Mouse (Mus musculus): ENCODE data around the gene Foxn1. TPM values are rescaled to one million over a fixed set of nuclear protein-coding genes. Genes with fewer than 3 reads are reported as not detected.

Foxn1 gene
- total and polyA plus RNA-seq, 2 experiments: not detected

DNA sequence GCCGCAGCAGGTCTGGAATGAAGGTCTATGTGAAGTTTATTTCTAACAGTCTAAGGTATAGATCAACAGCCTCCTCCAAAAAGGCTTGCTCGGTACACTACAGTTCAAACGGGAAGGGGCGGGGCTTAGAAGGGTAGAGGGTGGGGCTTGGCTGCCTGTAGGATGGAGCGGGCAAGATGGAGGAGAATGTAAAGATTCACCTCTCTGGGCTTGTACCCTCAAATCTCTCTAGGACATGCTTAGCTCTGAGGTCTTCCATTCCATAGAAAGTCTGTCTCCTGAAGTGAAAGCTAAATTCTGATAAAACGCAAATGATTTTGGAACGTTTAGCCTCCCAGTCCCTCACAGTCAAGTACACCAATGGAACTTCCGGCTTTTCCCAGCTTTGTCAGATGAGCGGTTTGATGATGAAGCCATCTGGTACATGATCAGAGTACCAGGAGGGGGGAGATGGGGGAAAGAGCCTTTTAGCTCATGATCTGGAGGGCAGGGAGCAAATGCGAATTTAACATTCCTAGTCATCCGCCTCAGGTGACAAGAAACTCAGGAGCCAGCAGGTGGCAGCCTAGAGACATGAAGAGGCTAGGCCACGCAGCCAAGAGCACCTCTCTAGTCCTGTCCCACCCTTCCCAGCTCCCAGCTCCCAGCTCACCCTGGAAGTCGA lies 26.1 kb downstream of the Foxn1 start:
- H3K79me2 ChIP-seq (ENCODE audit: control insufficient read depth, insufficient read depth, low read length): no peaks in the 10 kb centered on the region
- 13% methylated on average over 13 of the region's 13 CpGs for WGBS
- H3K27ac ChIP-seq (replicated peaks; ENCODE audit: insufficient read depth, low read depth, low read length): no peak overlapping the region
- peak; percentile 56 for DNase-seq (ENCODE audit: extremely low read depth, low read depth, low spot score)
- H3K36me3 ChIP-seq (ENCODE audit: control insufficient read depth, insufficient read depth, low read length): no peaks in the 10 kb centered on the region
- H3K4me1 ChIP-seq (ENCODE audit: control insufficient read depth, insufficient read depth, low read length): no peaks in the 10 kb centered on the region
- no peak overlapping the region for H3K9ac ChIP-seq (ENCODE audit: low read depth, low read length)
- peak overlapping the region; percentile 4; the same call in 1 of the 2 replicates for H3K4me3 ChIP-seq (ENCODE audit: insufficient read depth, low read depth, low read length)
- H3K27me3 ChIP-seq (ENCODE audit: control insufficient read depth, insufficient read depth, low read length): no peaks in the 10 kb centered on the region
- peak; percentile 86 for TF ChIP-seq CTCF (IDR thresholded peaks at IDR 0.05; ENCODE audit: low read depth, low read length)
- no peak for TF ChIP-seq POLR2A (IDR thresholded peaks at IDR 0.05; ENCODE audit: extremely low read depth, insufficient read depth, low read length)

DNA sequence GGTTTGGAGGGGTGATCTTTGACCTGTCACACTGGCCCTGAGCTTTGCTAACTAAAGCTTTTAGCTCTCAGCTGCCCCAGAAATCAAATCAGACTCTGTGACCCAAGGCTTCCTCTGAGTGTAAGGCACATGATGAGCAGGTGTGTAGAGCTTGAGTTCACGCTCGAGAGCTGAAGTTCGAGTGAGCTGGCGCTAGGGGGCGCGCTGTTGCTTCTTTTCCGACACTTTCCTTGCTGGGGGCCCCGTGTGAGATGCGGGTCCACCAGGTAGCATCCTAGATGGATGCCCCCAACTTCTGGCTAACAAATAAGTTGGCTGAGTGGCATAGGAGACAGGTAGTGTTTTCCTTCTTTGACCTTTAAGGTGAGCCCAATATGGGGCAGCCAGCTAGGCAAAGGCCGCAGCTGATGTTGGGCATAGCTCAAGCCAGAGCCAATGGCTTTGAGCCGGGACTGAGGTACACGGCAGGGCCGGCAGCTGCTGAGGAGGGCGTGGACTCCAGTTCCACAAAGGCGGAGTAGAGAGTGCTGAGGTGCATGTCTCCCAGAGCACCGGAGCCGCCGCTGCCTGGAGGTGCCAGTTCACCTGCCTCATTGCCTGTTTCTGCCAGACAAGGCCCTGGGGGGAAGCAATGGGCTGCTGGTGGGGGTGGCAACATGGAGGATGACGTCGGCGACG lies 27.9 kb downstream of the Foxn1 start:
- H3K36me3 ChIP-seq (ENCODE audit: control insufficient read depth, insufficient read depth, low read length): no peaks in the 10 kb centered on the region
- no peak overlapping the region for H3K9ac ChIP-seq (ENCODE audit: low read depth, low read length)
- H3K4me3 ChIP-seq (ENCODE audit: insufficient read depth, low read depth, low read length): no peak overlapping the region
- no peaks in the 10 kb centered on the region for H3K27me3 ChIP-seq (ENCODE audit: control insufficient read depth, insufficient read depth, low read length)
- H3K4me1 ChIP-seq (ENCODE audit: control insufficient read depth, insufficient read depth, low read length): no peaks in the 10 kb centered on the region
- H3K27ac ChIP-seq (replicated peaks; ENCODE audit: insufficient read depth, low read depth, low read length): no peak overlapping the region
- TF ChIP-seq POLR2A (IDR thresholded peaks at IDR 0.05; ENCODE audit: extremely low read depth, insufficient read depth, low read length): no peak
- TF ChIP-seq CTCF (IDR thresholded peaks at IDR 0.05; ENCODE audit: low read depth, low read length): peak; percentile 81
- DNase-seq (ENCODE audit: extremely low read depth, low read depth, low spot score): peak; percentile 20
- 29% methylated on average over 22 of the region's 22 CpGs for WGBS
- no peaks in the 10 kb centered on the region for H3K79me2 ChIP-seq (ENCODE audit: control insufficient read depth, insufficient read depth, low read length)

DNA sequence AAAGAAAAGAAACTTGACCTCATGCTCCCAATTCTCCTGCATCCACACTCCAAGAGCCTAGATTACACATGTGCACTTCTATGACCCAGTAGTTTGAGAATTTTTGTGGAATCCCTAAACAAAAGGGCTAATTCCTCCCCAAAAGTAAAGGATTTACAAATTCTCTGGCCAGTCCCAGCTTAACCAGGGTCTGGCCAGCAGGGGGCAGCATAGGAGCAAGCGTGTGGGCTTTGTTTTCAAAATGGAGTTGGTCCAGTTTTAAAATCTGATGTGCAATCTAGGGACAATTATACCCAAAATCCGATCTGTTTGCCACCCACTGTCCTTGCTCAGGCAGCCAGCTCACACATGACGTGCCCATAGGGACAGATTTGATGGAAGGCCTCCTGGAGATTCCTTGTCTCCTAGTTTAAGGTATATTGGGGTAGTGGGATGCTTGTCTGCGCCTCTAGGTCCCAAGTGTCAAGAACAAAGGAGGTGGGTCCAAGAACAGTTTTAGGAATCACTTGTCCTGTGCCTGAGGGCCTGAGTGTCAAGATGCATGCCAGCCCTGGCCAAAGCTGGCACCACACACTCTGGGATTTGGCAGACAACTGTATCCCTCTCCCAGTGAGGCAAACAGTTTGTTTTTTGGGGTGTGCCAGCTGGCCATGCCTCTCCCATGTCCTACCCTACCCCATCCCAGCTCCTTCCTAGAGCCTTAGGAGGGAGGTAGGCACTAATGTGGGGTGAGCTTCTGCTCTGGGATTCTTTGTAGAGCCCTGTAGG lies 30.7 kb downstream of the Foxn1 start:
- Histone ChIP-seq H3K27me3 (ENCODE audit: control insufficient read depth, insufficient read depth, low read length) (no peaks in the 10 kb centered on the region), H3K36me3 (ENCODE audit: control insufficient read depth, insufficient read depth, low read length) (no peaks in the 10 kb centered on the region), H3K9ac (ENCODE audit: low read depth, low read length) (no peak overlapping the region), H3K4me1 (ENCODE audit: control insufficient read depth, insufficient read depth, low read length) (no peaks in the 10 kb centered on the region), H3K27ac (replicated peaks; ENCODE audit: insufficient read depth, low read depth, low read length) (no peak overlapping the region), H3K4me3 (ENCODE audit: insufficient read depth, low read depth, low read length) (no peak overlapping the region), H3K79me2 (ENCODE audit: control insufficient read depth, insufficient read depth, low read length) (no peaks in the 10 kb centered on the region)
- WGBS: 32% methylated on average over 4 of the region's 4 CpGs
- TF ChIP-seq CTCF (IDR thresholded peaks at IDR 0.05; ENCODE audit: low read depth, low read length): peak; percentile 90
- TF ChIP-seq POLR2A (IDR thresholded peaks at IDR 0.05; ENCODE audit: extremely low read depth, insufficient read depth, low read length): no peak
- peak; percentile 72 for DNase-seq (ENCODE audit: extremely low read depth, low read depth, low spot score)

DNA sequence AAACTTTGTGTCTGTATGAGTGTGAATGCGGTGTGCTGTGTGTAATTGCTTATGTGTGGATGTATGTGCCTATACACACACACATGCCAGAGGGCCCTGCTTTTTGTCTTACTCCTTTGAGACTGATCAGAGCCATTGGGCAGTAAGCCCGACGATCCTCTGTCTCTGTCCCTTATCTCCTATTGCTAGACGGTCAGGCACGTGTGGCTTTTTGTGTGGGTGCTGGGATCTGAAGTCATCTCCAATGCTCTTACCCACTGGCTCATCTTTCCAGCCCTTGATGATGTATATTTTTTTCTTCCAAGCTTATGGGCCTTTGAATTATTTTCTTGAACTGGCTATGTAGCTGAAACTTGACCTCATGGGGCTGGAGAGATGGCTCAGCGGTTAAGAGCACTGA lies 31.5 kb downstream of the Foxn1 start:
- H3K4me1 ChIP-seq (ENCODE audit: control insufficient read depth, insufficient read depth, low read length): no peaks in the 10 kb centered on the region
- H3K27ac ChIP-seq (replicated peaks; ENCODE audit: insufficient read depth, low read depth, low read length): no peak overlapping the region
- TF ChIP-seq CTCF (IDR thresholded peaks at IDR 0.05; ENCODE audit: low read depth, low read length): no peak
- TF ChIP-seq POLR2A (IDR thresholded peaks at IDR 0.05; ENCODE audit: extremely low read depth, insufficient read depth, low read length): no peak
- H3K36me3 ChIP-seq (ENCODE audit: control insufficient read depth, insufficient read depth, low read length): no peaks in the 10 kb centered on the region
- H3K79me2 ChIP-seq (ENCODE audit: control insufficient read depth, insufficient read depth, low read length): no peaks in the 10 kb centered on the region
- H3K27me3 ChIP-seq (ENCODE audit: control insufficient read depth, insufficient read depth, low read length): no peaks in the 10 kb centered on the region
- H3K9ac ChIP-seq (ENCODE audit: low read depth, low read length): no peak overlapping the region
- no peak overlapping the region for H3K4me3 ChIP-seq (ENCODE audit: insufficient read depth, low read depth, low read length)
- 81% methylated on average over 6 of the region's 6 CpGs for WGBS
- no peak for DNase-seq (ENCODE audit: extremely low read depth, low read depth, low spot score)

DNA sequence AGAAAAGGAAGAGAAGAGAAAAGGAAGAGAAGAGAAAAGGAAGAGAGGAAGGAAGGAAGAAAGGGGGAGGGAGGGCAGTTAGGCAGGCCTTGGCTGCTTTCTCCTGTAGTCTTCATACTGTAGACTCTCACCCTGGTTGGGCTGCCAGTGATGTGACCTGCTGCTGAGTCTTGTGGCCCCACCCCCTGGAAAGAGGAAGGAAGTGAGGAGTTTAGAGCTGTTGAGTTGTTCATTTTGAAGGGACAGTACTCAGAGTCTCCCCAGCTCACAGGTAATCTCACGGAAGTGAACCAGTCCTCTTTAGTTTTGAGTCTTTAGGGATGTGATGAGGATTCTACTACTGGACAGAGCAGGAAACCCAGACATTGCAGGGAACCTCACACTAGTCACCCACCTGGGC lies 33.3 kb downstream of the Foxn1 start:
- WGBS: 91% methylated on average over 1 of the region's 1 CpGs
- Histone ChIP-seq H3K79me2 (ENCODE audit: control insufficient read depth, insufficient read depth, low read length) (no peaks in the 10 kb centered on the region), H3K36me3 (ENCODE audit: control insufficient read depth, insufficient read depth, low read length) (no peaks in the 10 kb centered on the region), H3K9ac (ENCODE audit: low read depth, low read length) (no peak overlapping the region), H3K4me1 (ENCODE audit: control insufficient read depth, insufficient read depth, low read length) (no peaks in the 10 kb centered on the region), H3K27ac (replicated peaks; ENCODE audit: insufficient read depth, low read depth, low read length) (no peak overlapping the region), H3K4me3 (ENCODE audit: insufficient read depth, low read depth, low read length) (no peak overlapping the region), H3K27me3 (ENCODE audit: control insufficient read depth, insufficient read depth, low read length) (no peaks in the 10 kb centered on the region)
- no peak for DNase-seq (ENCODE audit: extremely low read depth, low read depth, low spot score)
- TF ChIP-seq POLR2A (IDR thresholded peaks at IDR 0.05; ENCODE audit: extremely low read depth, insufficient read depth, low read length): no peak
- TF ChIP-seq CTCF (IDR thresholded peaks at IDR 0.05; ENCODE audit: low read depth, low read length): no peak

All from liver, adult 2 months (tissue).